In genomic region chr13:13415120-13416006, GRCm38 (mm10) we compare ENCODE assay signal across 8 mouse cellular contexts. TPM values are rescaled to one million over a fixed set of nuclear protein-coding genes. Genes with fewer than 3 reads are reported as not detected.
A peak's percentile ranks its signal among the peaks of the same experiment; 100 is the strongest.
DNase-seq lines count a peak whose midpoint lies in the region; ATAC-seq and TF ChIP-seq lines count a peak whose summit lies in the region.
"Not testable (repeated sequence)": the region's sequence is repeated elsewhere in the genome, so short reads cannot be mapped to it uniquely, and the experiment has no call there.

No protein-coding gene starts in this region.

- H3K9me3 ChIP-seq in MEL (replicated peaks; ENCODE audit: insufficient read depth, low read length); forebrain, embryonic 15.5 days; hindbrain, embryonic 10.5 days; liver, embryonic 11.5 days (ENCODE audit: control insufficient read depth, low read length); midbrain, embryonic 16.5 days (replicated peaks; ENCODE audit: control insufficient read depth, low read length, poor library complexity, severe bottlenecking); stomach, embryonic 15.5 days: not testable (repeated sequence)

- ATAC-seq in forebrain, embryonic 15.5 days (replicated peaks): peak; percentile 81
- ATAC-seq in liver, embryonic 11.5 days (replicated peaks; ENCODE audit: low FRiP score): peak; percentile 54; the same call in 1 of the 2 replicates
- peak; percentile 75 for ATAC-seq in midbrain, embryonic 16.5 days
- not testable (repeated sequence) for ATAC-seq in stomach, embryonic 15.5 days (ENCODE audit: insufficient read depth, low FRiP score, low read depth)

- H3K27me3 ChIP-seq in MEL (ENCODE audit: control insufficient read depth in 1 of 2, insufficient read depth in 2 of 2, low read length in 2 of 2); forebrain, embryonic 15.5 days; hindbrain, embryonic 10.5 days (ENCODE audit: insufficient read depth, poor library complexity, severe bottlenecking); liver, embryonic 11.5 days (replicated peaks; ENCODE audit: control insufficient read depth, insufficient read depth, low read length); midbrain, embryonic 16.5 days (ENCODE audit: control insufficient read depth, insufficient read depth, low read depth, low read length); stomach, embryonic 15.5 days (replicated peaks): not testable (repeated sequence)

- TF ChIP-seq CTCF in MEL (IDR thresholded peaks at IDR 0.05 in 2 of 3, conservative IDR thresholded peaks at IDR 0.05 in 1 of 3; ENCODE audit: control insufficient read depth in 1 of 3, insufficient read depth in 1 of 3, low read depth in 2 of 3, low read length in 3 of 3, poor library complexity in 1 of 3, severe bottlenecking in 1 of 3): peak in 2 of 3 experiments; percentile 48 to 59; a peak in 4 of 6 replicates

- H3K4me3 ChIP-seq in MEL (ENCODE audit: control insufficient read depth in 1 of 2, insufficient read depth in 1 of 2, low read depth in 2 of 2, low read length in 2 of 2); forebrain, embryonic 15.5 days; hindbrain, embryonic 10.5 days; liver, embryonic 11.5 days (ENCODE audit: low read depth, low read length); midbrain, embryonic 16.5 days (ENCODE audit: low read depth, low read length); stomach, embryonic 15.5 days (replicated peaks): not testable (repeated sequence)

- not testable (repeated sequence) for H3K27ac ChIP-seq in MEL (ENCODE audit: control insufficient read depth, low read depth, low read length); forebrain, embryonic 15.5 days (replicated peaks); hindbrain, embryonic 10.5 days; liver, embryonic 11.5 days (ENCODE audit: low read depth, low read length); midbrain, embryonic 16.5 days (ENCODE audit: low read length); stomach, embryonic 15.5 days

- H3K9ac ChIP-seq in MEL (ENCODE audit: control insufficient read depth, low read depth, low read length, poor library complexity, severe bottlenecking); forebrain, embryonic 15.5 days (replicated peaks); liver, embryonic 11.5 days (ENCODE audit: low read depth, low read length); midbrain, embryonic 16.5 days (ENCODE audit: low read depth, low read length); stomach, embryonic 15.5 days: not testable (repeated sequence)

- 35% methylated on average over 23 of the region's 23 CpGs for WGBS in forebrain, embryonic 15.5 days
- 41% methylated on average over 23 of the region's 23 CpGs for WGBS in hindbrain, embryonic 10.5 days
- WGBS in liver, embryonic 11.5 days: 28% methylated on average over 23 of the region's 23 CpGs
- 38% methylated on average over 22 of the region's 23 CpGs for WGBS in midbrain, embryonic 16.5 days
- WGBS in stomach, embryonic 15.5 days: 38% methylated on average over 23 of the region's 23 CpGs

- TF ChIP-seq EP300 in MEL (IDR thresholded peaks at IDR 0.05; ENCODE audit: low read depth in 1 of 2, low read length in 2 of 2): not testable (repeated sequence)

- TF ChIP-seq RAD21 in MEL (IDR thresholded peaks at IDR 0.05; ENCODE audit: low read depth, low read length): peak; percentile 54

- DNase-seq in MEL (ENCODE audit: low read depth, low spot score): peak; percentile 47
- DNase-seq in cerebellum, adult 8-10 months: peak; percentile 35
- DNase-seq in hindbrain, embryonic 10.5 days (ENCODE audit: low spot score): peak; percentile 47
- DNase-seq in kidney, postnatal 4 days: peak; percentile 59 to 71
- peak; percentile 43 for DNase-seq in liver, embryonic 11.5 days (ENCODE audit: low spot score)

- not testable (repeated sequence) for TF ChIP-seq POLR2A in MEL (IDR thresholded peaks at IDR 0.05; ENCODE audit: control insufficient read depth in 1 of 2, insufficient read depth in 1 of 2, low read depth in 1 of 2, low read length in 2 of 2, poor library complexity in 1 of 2)

- not testable (repeated sequence) for H3K79me2 ChIP-seq in MEL (ENCODE audit: control insufficient read depth, insufficient read depth, low read length, poor library complexity)

- H3K36me3 ChIP-seq in MEL (ENCODE audit: control insufficient read depth in 1 of 2, insufficient read depth in 2 of 2, low read length in 2 of 2); forebrain, embryonic 15.5 days; hindbrain, embryonic 10.5 days; liver, embryonic 11.5 days (ENCODE audit: control insufficient read depth, insufficient read depth, low read length); midbrain, embryonic 16.5 days (ENCODE audit: control insufficient read depth, insufficient read depth, low read length); stomach, embryonic 15.5 days: not testable (repeated sequence)

- H3K4me2 ChIP-seq in forebrain, embryonic 15.5 days (replicated peaks): not testable (repeated sequence)
- 0 out of 2 replicates have a peak overlapping the region, but pooled peaks have one; percentile 18 for H3K4me2 ChIP-seq in liver, embryonic 11.5 days
- H3K4me2 ChIP-seq in midbrain, embryonic 16.5 days (ENCODE audit: low read length): peak overlapping the region; percentile 25; the same call in 1 of the 2 replicates
- peak overlapping the region; percentile 17; the same call in 1 of the 2 replicates for H3K4me2 ChIP-seq in stomach, embryonic 15.5 days

- not testable (repeated sequence) for H3K4me1 ChIP-seq in MEL (ENCODE audit: control insufficient read depth in 1 of 2, insufficient read depth in 2 of 2, low read length in 2 of 2); forebrain, embryonic 15.5 days; hindbrain, embryonic 10.5 days (replicated peaks); liver, embryonic 11.5 days (replicated peaks; ENCODE audit: control insufficient read depth, insufficient read depth, low read length); midbrain, embryonic 16.5 days (ENCODE audit: control insufficient read depth, insufficient read depth, low read length); stomach, embryonic 15.5 days

TF ChIP-seq in MEL, 35 proteins besides CTCF, POLR2A, EP300 and RAD21:
- TF ChIP-seq ZC3H11A (IDR thresholded peaks at IDR 0.05; ENCODE audit: low read depth, low read length) (peak; percentile 14; the same call in 1 of the 2 replicates), SMC3 (IDR thresholded peaks at IDR 0.05; ENCODE audit: low read depth, low read length) (peak; percentile 51)

RNA-seq across cellular contexts. Expression of gene Gpr137b, which starts 21.5 kb away (rescaled TPM):
- total RNA-seq in MEL (2012; rRNA removed): 0.08 TPM in 1 of 2 replicates, not detected in the other
- polyA plus RNA-seq in MEL (2012; ENCODE audit: insufficient read depth in 1 of 2, insufficient read length in 2 of 2, low read depth in 1 of 2, low replicate concordance in 2 of 2, missing spikeins in 1 of 2): 1 to 10 TPM in 1 of 2 experiments, not detected in 1; 2.5 TPM
- 21.8 and 22.3 TPM in 2 replicates for polyA plus RNA-seq in forebrain, embryonic 15.5 days (2015; fragmentation: Nextera tagmentation; extraction: Ambion mirVana)
- polyA plus RNA-seq in hindbrain, embryonic 10.5 days (2016; fragmentation: Nextera tagmentation; extraction: Ambion mirVana): 29.3 and 29.5 TPM in 2 replicates
- polyA plus RNA-seq in liver, embryonic 11.5 days (2014; fragmentation: Nextera tagmentation; extraction: Ambion mirVana): 4.5 and 5.4 TPM in 2 replicates
- 23.4 and 28.5 TPM in 2 replicates for polyA plus RNA-seq in midbrain, embryonic 16.5 days (2015; fragmentation: Nextera tagmentation; extraction: Ambion mirVana)
- 7.8 and 8.1 TPM in 2 replicates for polyA plus RNA-seq in stomach, embryonic 15.5 days (2015; fragmentation: Nextera tagmentation; extraction: Ambion mirVana)

RNA-seq across cellular contexts. Expression of gene Nid1, which starts 22.0 kb away (rescaled TPM):
- total RNA-seq in MEL (2012; rRNA removed): not detected in 2 replicates
- polyA plus RNA-seq in MEL (2012; ENCODE audit: insufficient read depth in 1 of 2, insufficient read length in 2 of 2, low read depth in 1 of 2, low replicate concordance in 2 of 2, missing spikeins in 1 of 2): not detected
- polyA plus RNA-seq in forebrain, embryonic 15.5 days (2015; fragmentation: Nextera tagmentation; extraction: Ambion mirVana): 16.7 and 22.1 TPM in 2 replicates
- 43.9 and 49.3 TPM in 2 replicates for polyA plus RNA-seq in hindbrain, embryonic 10.5 days (2016; fragmentation: Nextera tagmentation; extraction: Ambion mirVana)
- polyA plus RNA-seq in liver, embryonic 11.5 days (2014; fragmentation: Nextera tagmentation; extraction: Ambion mirVana): 32.6 and 38.0 TPM in 2 replicates
- polyA plus RNA-seq in midbrain, embryonic 16.5 days (2015; fragmentation: Nextera tagmentation; extraction: Ambion mirVana): 35.7 and 37.8 TPM in 2 replicates
- polyA plus RNA-seq in stomach, embryonic 15.5 days (2015; fragmentation: Nextera tagmentation; extraction: Ambion mirVana): 74.2 and 83.5 TPM in 2 replicates

Comparison
In these comparisons a context has a peak if more than half of its experiments do, and no peak if none do; other contexts are left out.
1. RNA of gene Nid1, which starts 22.0 kb away (polyA plus RNA-seq): 74.2 to 83.5 TPM in stomach, embryonic 15.5 days, 43.9 to 49.3 TPM in hindbrain, embryonic 10.5 days, 35.7 to 37.8 TPM in midbrain, embryonic 16.5 days, 32.6 to 38.0 TPM in liver, embryonic 11.5 days and 16.7 to 22.1 TPM in forebrain, embryonic 15.5 days; not detected in MEL; every median in the first group is over 10 times any median in the second.
2. Peak in every context shown above with its lines, with median percentiles within 50 percentile points of each other: DNase-seq.